Mouse (Mus musculus): Measurements from ENCODE around the gene Mgat2.
"Not testable (repeated sequence)": the region's sequence is repeated elsewhere in the genome, so short reads cannot be mapped to it uniquely, and the experiment has no call there.

Gene Mgat2

DNA sequence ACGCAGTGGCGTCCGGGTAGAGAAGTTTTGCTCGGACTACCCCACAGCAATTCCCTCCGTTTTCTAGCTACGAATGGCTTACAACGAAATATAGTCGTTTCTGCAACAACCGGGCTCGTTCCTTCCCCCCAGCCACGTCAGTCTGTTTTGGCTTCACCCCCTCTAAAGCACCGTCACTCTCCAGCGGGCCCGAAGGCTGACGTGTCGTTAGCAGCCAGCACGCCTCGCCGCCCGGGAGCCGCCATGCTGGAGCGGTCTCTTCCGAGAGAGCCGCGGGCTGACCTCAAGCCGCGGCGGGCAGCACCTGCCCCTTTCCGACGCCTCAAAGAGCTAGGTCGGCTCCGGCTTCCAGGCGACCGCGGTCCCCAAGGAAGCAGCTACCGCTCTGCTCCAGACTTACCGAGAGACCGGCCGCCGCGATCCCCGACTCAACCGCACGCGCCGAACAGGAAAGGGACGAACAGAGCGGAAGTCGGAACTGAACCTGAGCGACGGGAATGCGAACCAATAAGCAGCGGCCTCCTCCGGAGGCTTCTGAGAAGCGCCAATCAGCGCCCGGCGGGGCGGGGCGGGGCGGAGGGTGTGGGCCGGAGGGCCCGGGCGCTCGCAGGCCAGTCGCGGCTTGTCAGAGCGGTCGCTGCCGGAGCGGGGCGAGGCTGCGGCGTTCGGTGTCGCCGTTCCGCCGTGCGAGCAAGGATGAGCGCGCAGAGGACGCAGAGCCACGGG, at the start of gene Mgat2, which contains the start of gene Rpl36al:
Gene Mgat2, plus strand, starts transcription at position 575 of the 726 bp plus-strand sequence.
Gene Rpl36al, minus strand, starts transcription at position 501 of the 726 bp plus-strand sequence.
- peak; percentile 98 for DNase-seq

DNA sequence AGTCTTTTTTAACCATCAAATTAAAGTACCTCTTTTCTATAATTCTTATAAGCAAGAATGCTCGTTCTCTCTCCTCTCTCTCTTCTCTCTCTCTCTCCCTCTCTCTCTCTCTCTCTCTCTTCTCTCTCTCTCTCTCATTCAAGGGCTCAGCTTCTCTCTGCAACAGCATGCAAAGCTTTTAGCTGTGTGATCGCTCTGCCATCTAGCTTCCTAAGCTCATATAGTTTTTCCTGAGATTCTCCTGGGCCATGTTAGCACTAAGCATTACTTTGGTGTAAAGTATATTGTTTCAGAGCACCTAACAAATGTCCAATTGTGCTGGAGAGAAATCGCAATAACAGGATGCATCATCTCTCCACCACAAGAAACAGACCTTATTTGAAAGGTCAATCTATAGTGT, 44.8 kb upstream of the Mgat2 start:
- DNase-seq, result no peak

DNA sequence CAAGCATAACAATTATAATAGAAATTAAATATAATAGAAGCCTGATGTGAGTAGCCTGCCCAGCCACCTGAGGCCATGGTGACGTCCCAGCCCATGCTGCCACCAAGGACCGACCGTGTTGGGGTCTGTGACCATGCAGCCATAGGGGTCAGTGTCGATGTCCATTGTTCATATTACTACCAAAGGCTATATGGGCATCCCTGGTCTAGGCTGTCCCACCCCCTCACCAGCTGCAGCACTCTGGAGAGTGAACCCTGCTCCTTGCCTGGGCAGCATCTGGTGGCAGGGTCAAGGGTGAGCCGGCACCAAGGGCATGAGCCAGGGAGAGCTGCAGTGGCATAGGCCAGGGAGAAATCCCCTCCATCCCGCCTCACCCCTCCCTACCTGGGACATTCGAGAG, 44.1 kb upstream of the Mgat2 start:
- DNase-seq, result no peak

DNA sequence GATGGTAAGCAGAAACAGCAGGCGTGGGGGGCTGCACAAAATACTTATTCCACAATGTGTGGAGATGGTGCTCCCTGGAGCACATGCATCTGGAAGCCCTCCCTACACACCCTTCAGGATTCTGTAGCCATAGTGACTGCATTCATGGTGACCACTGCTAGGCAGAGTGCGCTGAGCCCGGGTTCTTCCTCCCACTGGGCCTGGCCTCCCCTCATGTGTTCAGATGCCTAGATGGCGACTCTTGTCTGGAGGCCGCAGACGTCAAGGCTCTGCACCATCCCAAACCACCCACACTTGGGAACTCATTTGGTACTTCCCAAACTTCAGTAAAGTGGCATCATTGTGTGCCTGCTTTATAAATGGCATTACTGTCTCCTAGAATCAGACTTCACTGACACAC, 40.5 kb upstream of the Mgat2 start:
- DNase-seq, result no peak

DNA sequence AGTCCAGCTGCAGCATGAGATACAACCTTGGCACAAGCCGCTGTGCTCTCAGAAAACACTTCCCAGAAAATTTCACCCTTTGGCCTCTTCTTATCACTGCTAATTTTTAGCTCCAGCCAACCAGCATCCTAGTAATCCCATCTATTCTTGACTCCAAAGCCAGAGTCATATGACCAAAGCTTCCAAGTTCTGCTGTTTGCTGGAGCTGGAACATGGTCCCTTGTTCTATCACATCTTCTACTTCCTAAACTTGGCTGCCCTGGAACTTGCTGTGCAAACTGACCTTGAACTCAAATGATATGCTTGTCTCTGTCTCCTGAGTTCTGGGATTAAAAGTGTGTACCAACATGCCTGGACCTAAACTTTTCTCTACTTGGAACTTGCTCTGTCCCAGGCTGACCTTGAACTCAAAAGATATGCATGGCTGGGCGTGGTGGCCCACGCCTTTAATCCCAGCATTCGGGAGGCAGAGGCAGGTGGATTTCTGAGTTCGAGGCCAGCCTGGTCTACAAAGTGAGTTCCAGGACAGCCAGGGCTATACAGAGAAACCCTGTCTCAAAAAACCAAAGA, 36.7 kb upstream of the Mgat2 start:
- DNase-seq, result no peak

DNA sequence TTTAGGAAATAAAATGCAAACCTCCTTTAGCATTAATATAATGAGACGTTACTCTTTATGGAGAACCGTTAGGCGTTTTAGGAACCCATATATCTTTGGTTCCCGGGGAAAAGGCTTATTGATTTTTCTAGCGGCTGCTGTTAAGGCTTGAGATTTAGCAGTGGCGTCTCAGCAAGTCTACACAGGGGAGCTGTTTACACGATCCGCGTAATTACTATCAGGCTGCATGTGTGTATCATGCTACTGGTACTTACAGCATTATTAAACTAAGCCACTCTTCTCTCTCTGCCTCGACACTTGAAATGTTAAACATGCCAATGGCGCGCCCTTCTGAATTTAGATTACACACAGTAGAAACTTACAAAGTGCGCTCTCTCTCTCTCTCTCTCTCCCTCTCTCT, 33.9 kb upstream of the Mgat2 start:
- DNase-seq, result no peak

DNA sequence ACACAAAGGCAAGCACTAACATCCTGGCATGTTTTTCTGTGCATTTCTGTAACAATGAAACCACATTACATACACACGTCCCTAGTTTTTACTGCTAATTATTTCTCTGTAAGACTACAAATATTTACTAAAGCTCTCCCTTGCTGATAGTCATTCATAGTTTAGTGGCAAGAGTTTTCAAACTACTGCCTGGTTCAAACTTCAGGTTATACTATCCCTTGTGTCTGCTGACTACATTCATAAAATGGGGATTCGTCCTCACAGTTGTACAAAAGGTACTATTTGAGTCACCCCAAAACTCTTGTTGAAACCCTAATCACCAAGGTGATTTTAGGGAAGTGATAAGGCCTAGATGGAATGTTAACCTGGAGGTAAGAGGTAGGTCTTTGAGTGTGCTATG, 28.0 kb upstream of the Mgat2 start:
- no peak for DNase-seq

DNA sequence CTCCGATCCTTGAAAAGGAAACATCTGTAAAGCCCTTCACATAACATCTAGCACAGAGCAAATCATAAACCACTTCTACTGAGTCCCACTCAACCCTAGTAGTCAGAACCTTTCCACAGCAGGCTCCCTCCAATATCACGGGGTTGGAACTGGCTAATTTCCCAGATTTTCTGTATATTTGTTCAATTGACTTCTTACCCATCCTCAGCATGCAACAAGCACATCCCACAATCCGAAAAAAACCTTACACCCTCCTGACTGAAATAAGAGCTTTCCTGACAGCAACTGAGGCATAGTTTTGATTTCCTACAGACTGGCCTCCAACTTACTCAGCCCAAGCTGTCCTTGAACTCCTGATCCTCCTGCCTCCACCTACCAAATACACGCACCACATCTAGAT, 27.5 kb upstream of the Mgat2 start:
- DNase-seq, result no peak

DNA sequence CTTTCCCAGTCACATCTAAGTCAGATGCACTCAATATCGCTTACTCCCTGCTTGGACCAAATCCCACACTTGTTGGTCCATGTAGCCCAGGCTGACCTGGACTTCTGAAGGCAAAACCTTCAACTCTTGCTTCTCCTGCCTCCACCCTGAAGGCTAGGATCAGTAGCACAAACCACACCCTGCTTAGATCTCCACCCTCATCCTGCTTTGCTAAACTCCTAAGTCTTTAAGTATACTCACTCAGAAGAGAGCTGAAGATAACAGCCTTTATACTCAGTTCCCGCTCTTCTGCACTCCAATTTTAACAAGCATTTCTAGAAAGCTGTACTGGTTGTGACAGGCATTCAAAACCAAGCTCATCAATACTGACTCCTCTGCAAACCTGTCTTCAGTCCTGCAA, 26.9 kb upstream of the Mgat2 start:
- DNase-seq, result no peak

DNA sequence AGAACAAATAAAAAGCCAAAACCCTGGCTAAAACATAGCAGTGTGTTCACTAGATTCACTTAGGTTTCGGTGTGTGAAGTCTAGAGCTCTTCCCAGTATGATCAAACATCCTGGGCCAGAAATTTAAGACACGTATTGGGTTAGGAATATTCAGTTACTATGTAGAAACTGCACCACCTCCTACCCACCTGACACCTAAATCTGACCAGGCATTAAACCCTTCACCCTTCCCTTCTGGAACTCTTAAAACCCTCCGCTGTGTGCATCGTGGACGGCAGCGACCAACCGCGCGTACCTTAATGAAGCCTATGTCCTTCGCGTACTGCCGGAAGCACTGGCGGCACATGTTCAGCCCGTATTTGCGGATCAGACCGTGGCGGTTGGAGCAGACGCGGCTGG, 25.6 kb upstream of the Mgat2 start:
- DNase-seq, result no peak

DNA sequence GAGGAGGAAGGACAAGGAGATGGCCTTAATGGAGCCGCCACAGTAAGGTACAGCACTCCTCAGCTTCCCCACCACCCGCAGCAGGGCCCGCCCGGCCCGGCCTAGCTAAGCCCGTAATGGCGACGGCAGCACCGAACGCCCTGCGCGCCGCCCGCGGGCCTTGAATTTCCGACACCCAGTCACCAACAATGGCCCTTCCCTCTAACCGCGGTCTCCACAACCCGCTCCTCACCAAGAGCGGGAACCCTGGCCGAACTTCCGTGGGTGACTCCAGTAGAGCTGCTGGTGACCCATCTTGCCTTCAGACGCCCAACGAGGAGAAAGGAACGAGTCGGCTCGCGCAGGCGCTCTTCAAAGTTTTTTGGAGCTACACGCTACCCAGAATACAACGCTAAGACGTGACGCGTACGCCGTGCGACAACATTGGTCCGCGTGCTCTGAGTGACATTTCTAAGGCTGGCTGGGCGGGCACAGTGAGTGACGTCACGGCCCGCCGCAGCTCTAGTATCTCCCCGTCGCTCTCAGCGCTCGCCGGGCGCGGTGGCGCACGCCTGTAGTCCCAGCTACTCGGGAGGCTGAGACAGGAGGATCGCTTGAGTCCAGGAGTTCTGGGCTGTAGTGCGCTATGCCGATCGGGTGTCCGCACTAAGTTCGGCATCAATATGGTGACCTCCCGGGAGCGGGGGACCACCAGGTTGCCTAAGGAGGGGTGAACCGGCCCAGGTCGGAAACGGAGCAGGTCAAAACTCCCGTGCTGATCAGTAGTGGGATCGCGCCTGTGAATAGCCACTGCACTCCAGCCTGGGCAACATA, 25.0 kb upstream of the Mgat2 start, which contains the start of gene Rps29:
Gene Rps29, minus strand, starts transcription at position 422 of the 813 bp plus-strand sequence.
- peak; percentile 98 for DNase-seq

DNA sequence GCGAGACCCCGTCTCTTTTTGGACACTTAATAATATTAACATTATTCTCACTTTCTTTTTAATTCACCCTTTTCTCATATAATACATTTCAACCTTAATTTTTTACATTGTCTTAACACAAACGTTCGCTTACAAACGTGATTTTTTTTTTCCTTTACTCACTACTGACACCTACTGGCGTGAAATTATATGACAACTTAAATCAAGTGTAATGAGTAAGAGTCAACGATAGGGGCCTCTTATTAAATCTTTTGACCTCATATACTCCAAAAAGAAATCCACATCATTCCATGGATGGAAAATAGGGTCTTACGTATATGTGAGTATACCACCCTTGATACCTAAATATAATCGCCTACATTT, 24.4 kb upstream of the Mgat2 start:
- DNase-seq, result no peak

DNA sequence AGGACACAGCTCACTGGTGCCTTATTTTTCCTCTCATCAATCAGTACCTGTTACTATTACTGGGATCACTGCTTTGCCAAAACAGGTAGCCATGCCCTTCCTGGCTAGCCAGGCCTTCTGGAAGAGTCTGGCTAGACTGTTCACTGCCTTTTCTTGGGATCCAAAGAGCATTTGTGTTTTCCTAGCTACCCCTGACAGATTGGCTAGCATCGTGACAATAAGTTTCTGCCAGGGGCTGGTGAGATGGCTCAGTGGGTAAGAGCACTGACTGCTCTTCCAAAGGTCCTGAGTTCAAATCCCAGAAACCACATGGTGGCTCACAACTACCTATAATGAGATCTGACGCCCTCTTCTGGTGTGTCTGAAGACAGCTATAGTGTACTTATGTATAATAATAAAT, 23.3 kb upstream of the Mgat2 start:
- DNase-seq, result not testable (repeated sequence)

DNA sequence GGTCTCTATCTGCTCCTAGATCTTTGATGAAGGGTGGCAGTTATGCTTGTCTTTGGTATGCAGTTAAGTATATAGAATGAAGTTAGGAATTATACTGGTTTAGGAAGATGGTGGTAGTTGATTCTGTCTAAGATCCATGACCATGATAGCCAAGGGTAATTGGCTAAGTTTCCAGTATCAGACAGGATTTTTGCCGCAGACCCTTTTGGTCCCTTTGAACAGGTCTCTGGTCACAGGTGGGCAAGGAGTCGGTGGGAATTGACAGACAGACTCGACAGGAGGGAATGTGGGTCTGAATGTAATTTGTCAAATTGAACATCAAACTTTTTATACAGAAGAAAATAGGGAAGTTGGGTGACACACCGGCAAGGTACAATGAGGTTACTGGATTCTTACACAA, 20.4 kb upstream of the Mgat2 start:
- DNase-seq, result not testable (repeated sequence)

DNA sequence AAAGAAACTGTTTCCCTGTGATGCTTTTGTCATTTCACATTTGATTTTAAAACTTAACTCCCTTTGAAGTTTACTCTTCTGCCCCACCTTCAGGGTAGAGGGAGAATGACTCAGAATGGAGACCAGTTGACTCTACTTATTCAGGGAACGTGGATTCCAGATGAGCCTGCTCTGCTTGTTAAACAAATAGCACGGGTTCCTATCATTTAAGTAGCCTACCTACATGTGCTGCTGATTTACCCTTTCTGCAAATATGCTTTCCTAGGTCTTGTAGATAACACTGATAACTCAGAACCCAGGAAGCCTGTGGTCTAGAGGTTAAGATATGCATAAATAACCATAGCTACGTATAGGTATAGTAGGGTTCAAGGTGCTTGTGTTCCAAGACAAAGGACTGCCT, 19.1 kb upstream of the Mgat2 start:
- no peak for DNase-seq

DNA sequence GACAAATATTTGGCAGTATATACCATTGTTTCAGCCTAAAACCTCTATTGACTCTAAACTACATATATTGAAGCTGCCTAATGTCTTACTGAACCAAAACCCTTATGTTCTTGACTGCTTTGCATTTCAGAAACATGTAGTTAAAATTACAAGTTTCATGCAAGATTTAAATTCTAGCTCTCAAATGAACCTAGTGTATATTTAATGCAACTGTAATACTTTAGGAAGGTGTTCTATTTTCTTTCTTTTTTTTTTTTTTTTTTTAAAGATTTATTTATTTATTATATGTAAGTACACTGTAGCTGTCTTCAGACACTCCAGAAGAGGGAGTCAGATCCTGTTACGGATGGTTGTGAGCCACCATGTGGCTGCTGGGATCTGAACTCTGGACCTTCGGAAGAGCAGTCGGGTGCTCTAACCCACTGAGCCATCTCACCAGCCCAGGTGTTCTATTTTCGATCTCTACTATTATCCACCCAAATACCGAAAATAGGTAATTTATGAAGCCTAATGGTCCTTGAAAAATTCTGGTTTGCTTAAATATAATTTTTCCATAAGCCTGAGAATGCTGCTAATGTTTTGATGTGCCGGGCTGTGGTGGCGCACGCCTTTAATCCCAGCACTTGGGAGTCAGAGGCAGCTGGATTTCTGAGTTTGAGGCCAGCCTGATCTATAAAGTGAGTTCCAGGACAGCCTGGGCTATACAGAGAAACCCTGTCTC, 16.9 kb upstream of the Mgat2 start:
- not testable (repeated sequence) for DNase-seq

DNA sequence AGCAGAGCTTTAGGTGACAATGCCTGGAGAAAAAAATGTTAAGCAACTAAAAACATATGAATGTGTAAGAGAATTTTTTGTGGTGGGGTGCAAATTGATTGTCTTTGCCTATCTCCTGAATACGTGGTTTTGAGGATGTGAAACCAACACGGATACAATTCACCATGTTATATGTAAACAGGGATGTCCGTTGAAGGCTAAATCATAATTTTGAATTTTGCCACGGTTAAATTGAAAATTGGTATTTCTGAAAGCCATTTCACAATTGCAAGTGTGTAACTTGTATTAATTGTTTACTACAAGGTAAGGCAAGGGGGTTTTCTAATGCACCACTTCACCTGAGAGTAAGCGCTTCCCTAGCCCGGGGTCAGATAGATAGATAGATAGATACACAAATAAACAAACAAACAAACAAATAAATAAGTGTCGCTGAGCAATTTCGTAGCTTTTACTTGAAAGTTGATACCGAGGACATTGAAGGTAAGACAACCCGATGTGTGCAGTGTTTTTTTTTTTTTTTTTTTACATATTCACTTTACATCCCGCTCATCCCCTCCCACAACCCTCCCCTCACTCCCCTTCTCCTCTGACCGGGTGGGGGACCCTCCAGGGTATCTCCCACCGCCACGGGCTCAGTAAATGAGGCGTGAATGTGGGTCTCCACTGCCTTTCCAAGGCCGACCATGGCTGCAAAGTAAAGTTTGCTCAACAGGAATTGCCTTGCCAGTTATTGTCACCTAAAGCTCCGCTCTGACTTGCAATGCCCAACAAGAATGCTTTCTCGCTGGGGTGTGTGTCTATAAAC, 16.1 kb upstream of the Mgat2 start:
- no peak for DNase-seq

DNA sequence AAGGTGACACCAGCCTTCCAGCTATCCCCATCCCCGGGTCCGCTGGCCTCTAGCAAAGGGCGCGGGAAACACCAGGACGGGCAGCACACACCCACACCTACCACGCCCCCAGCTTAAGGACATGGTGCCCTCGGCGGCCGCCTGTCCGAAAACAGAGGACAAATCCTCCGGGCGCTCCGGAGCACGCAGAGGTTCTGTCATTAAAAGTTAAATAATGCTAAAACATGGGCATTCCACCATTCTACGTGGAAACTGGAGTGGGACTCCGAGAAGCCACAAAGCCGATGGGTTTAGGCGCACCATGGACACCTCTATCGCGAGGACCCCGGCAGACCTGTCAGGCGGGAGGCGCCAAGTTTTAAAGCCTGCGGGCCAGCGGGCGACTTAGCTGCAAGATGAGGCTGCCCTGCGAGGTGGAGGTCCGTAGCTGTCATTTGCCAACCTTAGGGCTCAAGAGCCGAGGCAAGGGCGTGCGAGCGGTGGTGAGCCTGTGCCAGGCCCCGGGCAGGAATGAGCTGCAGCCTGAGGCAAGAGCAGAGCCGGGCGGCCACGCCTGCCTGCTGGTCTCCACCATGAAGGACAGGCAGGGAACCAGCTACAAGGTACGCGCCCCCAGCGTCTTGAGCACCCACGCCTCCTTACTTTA, 15.4 kb upstream of the Mgat2 start, which contains the start of gene Lrr1:
Gene Lrr1, plus strand, starts transcription at position 354 of the 646 bp plus-strand sequence.
- DNase-seq, result peak; percentile 84

DNA sequence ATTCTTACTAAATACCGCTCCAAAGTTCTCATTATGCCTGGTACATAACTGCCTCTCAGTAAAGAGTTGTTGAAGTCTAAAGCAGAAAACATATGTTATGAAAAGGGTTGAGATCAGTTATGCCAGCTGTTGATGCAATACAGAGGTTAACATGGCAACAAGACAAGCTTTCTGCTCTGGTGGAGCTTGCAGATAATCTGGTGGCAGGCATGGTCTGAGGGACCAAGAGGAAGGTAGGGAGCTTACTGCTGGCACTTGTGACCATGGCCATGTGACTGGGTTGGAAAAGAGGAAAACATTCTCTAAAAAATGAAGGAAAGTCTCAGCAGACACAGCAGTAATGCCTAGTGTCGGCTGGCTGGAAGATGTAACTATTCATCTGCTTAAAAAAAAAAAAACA, 12.7 kb upstream of the Mgat2 start:
- no peak for DNase-seq

DNA sequence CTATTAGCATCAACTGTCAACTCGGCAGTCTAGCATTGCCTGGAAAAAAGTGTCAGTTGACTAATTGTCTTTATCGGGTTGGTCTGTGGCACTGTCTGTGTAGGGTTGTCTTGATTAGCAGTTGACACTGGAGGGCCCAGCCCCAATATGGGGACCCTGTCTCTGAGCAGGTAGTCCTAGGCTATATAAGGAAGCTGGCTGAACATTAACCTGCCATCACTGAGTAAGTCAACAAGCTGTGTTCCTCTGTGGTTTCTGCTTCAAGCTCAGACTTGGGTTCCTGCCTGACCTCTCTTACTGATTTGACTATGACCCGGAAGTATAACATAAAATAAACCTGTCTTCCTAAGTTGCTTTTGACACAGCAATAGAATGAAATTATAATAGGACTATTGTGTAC, 8.0 kb upstream of the Mgat2 start:
- DNase-seq, result no peak

DNA sequence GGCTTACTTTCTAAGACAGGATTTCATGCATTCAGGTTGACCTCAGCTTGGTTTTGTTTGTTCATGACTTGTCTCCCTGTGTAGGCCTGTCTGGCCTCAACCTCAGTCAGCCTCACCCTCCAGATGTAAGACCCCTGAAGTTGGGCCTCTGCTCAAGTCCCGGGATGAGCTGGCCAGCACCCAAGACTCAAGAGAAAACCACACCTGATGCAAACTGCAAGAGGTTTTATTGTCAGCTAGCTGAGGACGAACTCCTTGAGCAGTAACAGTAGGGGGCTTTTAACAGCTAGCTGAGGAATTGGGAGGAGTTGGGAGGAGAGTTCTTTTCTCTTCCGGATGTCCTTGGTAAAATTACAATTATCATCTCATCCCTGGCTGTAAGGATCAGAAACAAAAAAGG, 6.4 kb upstream of the Mgat2 start:
- DNase-seq, result no peak

DNA sequence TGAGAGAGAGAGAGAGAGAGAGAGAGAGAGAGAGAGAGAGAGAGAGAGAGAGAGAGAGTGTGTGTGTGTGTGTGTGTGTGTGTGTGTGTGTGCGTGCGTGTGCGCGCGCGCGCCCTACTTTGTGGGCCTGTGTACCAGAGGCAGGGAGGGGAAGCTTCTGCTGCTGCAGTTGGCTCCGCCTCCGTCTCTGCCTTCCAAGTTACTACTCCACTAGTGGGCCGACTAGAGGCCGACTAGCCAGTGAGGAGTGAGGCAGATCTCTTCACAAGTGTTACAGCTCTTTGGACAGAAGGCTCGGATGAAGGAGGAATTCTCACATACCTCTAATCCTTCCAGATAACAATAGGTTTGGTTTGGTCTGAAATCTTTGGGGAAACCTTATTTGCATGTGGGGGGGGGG, 4.6 kb upstream of the Mgat2 start:
- DNase-seq, result no peak
